Comparison of ENCODE assay signal across 8 mouse cellular contexts in genomic region chr6:99904044-99904443, GRCm38 (mm10).
DNase-seq lines count a peak whose midpoint lies in the region; ATAC-seq and TF ChIP-seq lines count a peak whose summit lies in the region.
"Not testable (repeated sequence)": the region's sequence is repeated elsewhere in the genome, so short reads cannot be mapped to it uniquely, and the experiment has no call there.

No protein-coding gene starts in this region.

- H3K9me3 ChIP-seq in hindbrain, postnatal 0 days (ENCODE audit: low read length); lung, postnatal 0 days (ENCODE audit: low read length): not testable (repeated sequence)

- H3K4me3 ChIP-seq in hindbrain, postnatal 0 days (ENCODE audit: low read length); lung, postnatal 0 days (ENCODE audit: low read depth, low read length): not testable (repeated sequence)

- not testable (repeated sequence) for H3K4me2 ChIP-seq in hindbrain, postnatal 0 days (ENCODE audit: low read depth, low read length); lung, postnatal 0 days (replicated peaks; ENCODE audit: low read depth, low read length)

- DNase-seq in ZHBTc4 (ENCODE audit: low read depth, low spot score): peak; percentile 61
- DNase-seq in cerebellum, postnatal 14 days: peak; percentile 91 to 95
- DNase-seq in gastrocnemius, adult 18-20 months (ENCODE audit: low spot score): peak; percentile 85
- DNase-seq in hindbrain, postnatal 0 days (ENCODE audit: low spot score): peak; percentile 90
- DNase-seq in layer of hippocampus, postnatal 25 days (ENCODE audit: extremely low spot score in 1 of 2, low spot score in 1 of 2): peak; percentile 44 to 82
- DNase-seq in lung, postnatal 0 days (ENCODE audit: low spot score): peak; percentile 81
- peak; percentile 53 for DNase-seq in retina, postnatal 7 days (ENCODE audit: low read depth, low spot score)
- DNase-seq in yolk sac, embryonic 10.5 days (ENCODE audit: low spot score): peak; percentile 6

- peak; percentile 83 for TF ChIP-seq CTCF in hindbrain, postnatal 0 days (IDR thresholded peaks at IDR 0.05; ENCODE audit: low read depth)
- peak; percentile 83 for TF ChIP-seq CTCF in lung, postnatal 0 days (IDR thresholded peaks at IDR 0.05)

- not testable (repeated sequence) for TF ChIP-seq EP300 in lung, postnatal 0 days (IDR thresholded peaks at IDR 0.05)

- not testable (repeated sequence) for H3K9ac ChIP-seq in hindbrain, postnatal 0 days (replicated peaks; ENCODE audit: low read length); lung, postnatal 0 days (replicated peaks; ENCODE audit: low read depth)

- peaks cover 35% of the 10 kb centered on the region for H3K27me3 ChIP-seq in hindbrain, postnatal 0 days (ENCODE audit: insufficient read depth, low read length)
- not testable (repeated sequence) for H3K27me3 ChIP-seq in lung, postnatal 0 days (replicated peaks; ENCODE audit: insufficient read depth, low read length)

- not testable (repeated sequence) for ATAC-seq in hindbrain, postnatal 0 days; lung, postnatal 0 days

- not testable (repeated sequence) for H3K27ac ChIP-seq in hindbrain, postnatal 0 days; lung, postnatal 0 days (ENCODE audit: low read length)

- H3K4me1 ChIP-seq in hindbrain, postnatal 0 days (ENCODE audit: insufficient read depth, low read length); lung, postnatal 0 days (ENCODE audit: insufficient read depth, low read depth, low read length): not testable (repeated sequence)

- not testable (repeated sequence) for H3K36me3 ChIP-seq in hindbrain, postnatal 0 days (ENCODE audit: insufficient read depth, low read length); lung, postnatal 0 days (ENCODE audit: insufficient read depth, low read length)

Comparison
In these comparisons a context has a peak if more than half of its experiments do, and no peak if none do; other contexts are left out.
1. DNase-seq: peak in every context shown above with its lines; median percentile 93 in cerebellum, postnatal 14 days; 90 in hindbrain, postnatal 0 days; 85 in gastrocnemius, adult 18-20 months; 81 in lung, postnatal 0 days; 63 in layer of hippocampus, postnatal 25 days; 61 in ZHBTc4; 53 in retina, postnatal 7 days; 6 in yolk sac, embryonic 10.5 days.